Mouse (Mus musculus): ENCODE measurements around the gene Gns. TPM values are rescaled to one million over a fixed set of nuclear protein-coding genes. Genes with fewer than 3 reads are reported as not detected.

Gns gene
- polyA plus RNA-seq, 1 experiment, result 17.6 TPM

GRCm38 (mm10) chr10:121340754-121341593 is 23.9 kb upstream of the Gns start:
- Histone ChIP-seq H3K9me3 (peaks cover 8% of the 10 kb centered on the region), H3K4me1 (peaks cover 12% of the 10 kb centered on the region), H3K36me3 (replicated peaks; ENCODE audit: low read length) (no peaks in the 10 kb centered on the region), H3K4me3 (replicated peaks) (no peak overlapping the region), H3K27me3 (replicated peaks) (peaks cover 7% of the 10 kb centered on the region)
- TF ChIP-seq GATA1 (IDR thresholded peaks at IDR 0.05; ENCODE audit: borderline replicate concordance, low read length) (no peak), FLI1 (IDR thresholded peaks at IDR 0.05; ENCODE audit: low read length) (no peak)

GRCm38 (mm10) chr10:121342260-121342659 is 22.6 kb upstream of the Gns start:
- Histone ChIP-seq H3K9me3 (0 out of 2 replicates have a peak, but pooled peaks cover 3% of the 10 kb centered on the region), H3K4me1 (peaks cover 12% of the 10 kb centered on the region), H3K36me3 (replicated peaks; ENCODE audit: low read length) (no peaks in the 10 kb centered on the region), H3K4me3 (replicated peaks) (no peak overlapping the region), H3K27me3 (replicated peaks) (peaks cover 15% of the 10 kb centered on the region)
- TF ChIP-seq FLI1 (IDR thresholded peaks at IDR 0.05; ENCODE audit: low read length) (no peak), GATA1 (IDR thresholded peaks at IDR 0.05; ENCODE audit: borderline replicate concordance, low read length) (no peak)

- Histone ChIP-seq H3K4me1 (peaks cover 12% of the 10 kb centered on the region), H3K9me3 (0 out of 2 replicates have a peak, but pooled peaks cover 3% of the 10 kb centered on the region), H3K4me3 (replicated peaks) (no peak overlapping the region), H3K36me3 (replicated peaks; ENCODE audit: low read length) (no peaks in the 10 kb centered on the region), H3K27me3 (replicated peaks) (peaks cover 22% of the 10 kb centered on the region)
- TF ChIP-seq GATA1 (IDR thresholded peaks at IDR 0.05; ENCODE audit: borderline replicate concordance, low read length), result no peak
- TF ChIP-seq FLI1 (IDR thresholded peaks at IDR 0.05; ENCODE audit: low read length), result no peak
These were observed 21.0 kb upstream of the Gns start for GRCm38 (mm10) chr10:121343867-121344266.

- no peak overlapping the region for H3K4me3 ChIP-seq (replicated peaks)
- TF ChIP-seq GATA1 (IDR thresholded peaks at IDR 0.05; ENCODE audit: borderline replicate concordance, low read length) (no peak), FLI1 (IDR thresholded peaks at IDR 0.05; ENCODE audit: low read length) (no peak)
- H3K4me1 ChIP-seq, result peaks cover 19% of the 10 kb centered on the region
- no peaks in the 10 kb centered on the region for H3K36me3 ChIP-seq (replicated peaks; ENCODE audit: low read length)
- H3K27me3 ChIP-seq (replicated peaks), result peaks cover 54% of the 10 kb centered on the region
- H3K9me3 ChIP-seq, result peaks cover 16% of the 10 kb centered on the region
These were observed 15.6 kb upstream of the Gns start for GRCm38 (mm10) chr10:121349244-121349643.

- Histone ChIP-seq H3K27me3 (replicated peaks) (peaks cover 52% of the 10 kb centered on the region), H3K9me3 (peaks cover 16% of the 10 kb centered on the region), H3K36me3 (replicated peaks; ENCODE audit: low read length) (no peaks in the 10 kb centered on the region), H3K4me1 (peaks cover 14% of the 10 kb centered on the region), H3K4me3 (replicated peaks) (peak overlapping the region; percentile 93)
- TF ChIP-seq GATA1 (IDR thresholded peaks at IDR 0.05; ENCODE audit: borderline replicate concordance, low read length), result no peak
These were observed 14.4 kb upstream of the Gns start for GRCm38 (mm10) chr10:121350357-121351065.

GRCm38 (mm10) chr10:121351066-121351581 is 13.8 kb upstream of the Gns start, which contains the start of gene Tbc1d30:
Tbc1d30 (minus strand) TSS chr10:121351278.
- peaks cover 14% of the 10 kb centered on the region for H3K4me1 ChIP-seq
- peak within 1 kb of the TSS; percentile 93 for H3K4me3 ChIP-seq (replicated peaks)
- peaks cover 50% of the 10 kb centered on the region for H3K27me3 ChIP-seq (replicated peaks)
- TF ChIP-seq FLI1 (IDR thresholded peaks at IDR 0.05; ENCODE audit: low read length) (no peak), GATA1 (IDR thresholded peaks at IDR 0.05; ENCODE audit: borderline replicate concordance, low read length) (no peak)
- no peaks in the 10 kb centered on the region for H3K36me3 ChIP-seq (replicated peaks; ENCODE audit: low read length)
- H3K9me3 ChIP-seq, result peaks cover 16% of the 10 kb centered on the region

GRCm38 (mm10) chr10:121351692-121352290 is 13.1 kb upstream of the Gns start:
- Histone ChIP-seq H3K4me1 (peaks cover 14% of the 10 kb centered on the region), H3K36me3 (replicated peaks; ENCODE audit: low read length) (no peaks in the 10 kb centered on the region), H3K27me3 (replicated peaks) (peaks cover 46% of the 10 kb centered on the region), H3K9me3 (peaks cover 19% of the 10 kb centered on the region), H3K4me3 (replicated peaks) (peak overlapping the region; percentile 93)
- TF ChIP-seq FLI1 (IDR thresholded peaks at IDR 0.05; ENCODE audit: low read length) (no peak), GATA1 (IDR thresholded peaks at IDR 0.05; ENCODE audit: borderline replicate concordance, low read length) (no peak)

GRCm38 (mm10) chr10:121360358-121360757 is 4.5 kb upstream of the Gns start:
- H3K4me3 ChIP-seq (replicated peaks), result no peak overlapping the region
- peaks cover 10% of the 10 kb centered on the region for H3K4me1 ChIP-seq
- no peaks in the 10 kb centered on the region for H3K36me3 ChIP-seq (replicated peaks; ENCODE audit: low read length)
- peaks cover 3% of the 10 kb centered on the region for H3K9me3 ChIP-seq
- TF ChIP-seq FLI1 (IDR thresholded peaks at IDR 0.05; ENCODE audit: low read length) (no peak), GATA1 (IDR thresholded peaks at IDR 0.05; ENCODE audit: borderline replicate concordance, low read length) (no peak)
- H3K27me3 ChIP-seq (replicated peaks), result peaks cover 6% of the 10 kb centered on the region

GRCm38 (mm10) chr10:121363201-121363600 is 1.7 kb upstream of the Gns start:
- Histone ChIP-seq H3K4me3 (replicated peaks) (no peak overlapping the region), H3K4me1 (peaks cover 34% of the 10 kb centered on the region), H3K36me3 (replicated peaks; ENCODE audit: low read length) (peaks cover 10% of the 10 kb centered on the region), H3K9me3 (no peaks in the 10 kb centered on the region), H3K27me3 (replicated peaks) (peaks cover 6% of the 10 kb centered on the region)
- TF ChIP-seq GATA1 (IDR thresholded peaks at IDR 0.05; ENCODE audit: borderline replicate concordance, low read length) (no peak), FLI1 (IDR thresholded peaks at IDR 0.05; ENCODE audit: low read length) (no peak)

Measured in megakaryocyte, embryonic 14.5 days (primary cell).